Mouse (Mus musculus) hindbrain, embryonic 12.5 days (tissue): Measurements from ENCODE around the gene Sufu. TPM values are rescaled to one million over a fixed set of nuclear protein-coding genes. Genes with fewer than 3 reads are reported as not detected.
A peak's percentile ranks its signal among the peaks of the same experiment; 100 is the strongest.

Source experiments
- ATAC-seq: fragments of 200-750 bp; cut with Nextera tagmentation; 2 replicates; pipeline ENCODE4 v1.8.0; 2017; ENCODE audit warnings: moderate TSS enrichment; ENCODE audit not compliant: low FRiP score
- H3K27ac ChIP-seq: fragments of 300-500 bp; sonication (generic); 2 replicates; pipeline ENCODE4 v1.5.1; 2016; ENCODE audit warnings: mild to moderate bottlenecking
- H3K27me3 ChIP-seq: fragments of 300-500 bp; sonication (generic); 2 replicates; pipeline ENCODE4 v1.6.1; 2016; ENCODE audit warnings: mild to moderate bottlenecking
- H3K36me3 ChIP-seq: fragments of 300-500 bp; sonication (generic); 2 replicates; pipeline ENCODE4 v1.6.1; 2016; ENCODE audit warnings: mild to moderate bottlenecking
- H3K4me1 ChIP-seq: fragments of 300-500 bp; sonication (generic); 2 replicates; pipeline ENCODE4 v1.6.1; 2016
- H3K4me2 ChIP-seq: fragments of 300-500 bp; sonication (generic); replicated peaks from 2 replicates; pipeline ENCODE4 v1.6.1; 2016; ENCODE audit warnings: mild to moderate bottlenecking
- H3K4me3 ChIP-seq: fragments of 300-500 bp; sonication (generic); 2 replicates; pipeline ENCODE4 v1.5.1; 2016; ENCODE audit warnings: mild to moderate bottlenecking
- H3K9ac ChIP-seq: fragments of 300-500 bp; sonication (generic); 2 replicates; pipeline ENCODE4 v1.6.1; 2016; ENCODE audit warnings: mild to moderate bottlenecking, moderate library complexity
- H3K9me3 ChIP-seq: fragments of 300-500 bp; sonication (generic); replicated peaks from 2 replicates; pipeline ENCODE4 v1.6.1; 2016; ENCODE audit warnings: mild to moderate bottlenecking
- WGBS: fragments of 180-500 bp; shearing (Covaris S2); methylation state at CpG from one replicate; pipeline ENCODE4 v1.1.7; 2016; 5-methylcytosine and 5-hydroxymethylcytosine counted together
- polyA plus RNA-seq: library from polyadenylated mRNA; unstranded; fragments of >200 nt; fragmentation: Nextera tagmentation; extraction: Ambion mirVana; gene quantifications from 2 replicates; pipeline ENCODE4 v1.2.1, GENCODE M21; 2016

The Sufu gene
- polyA plus RNA-seq, 1 experiment from 2014 or later, result 39.3 TPM

GRCm38 (mm10) chr19:46478242-46478641 is 81.5 kb downstream of the Sufu start:
- WGBS, result 93% methylated on average over 4 of the region's 4 CpGs
- Histone ChIP-seq H3K4me3 (no peak overlapping the region), H3K9ac (no peak overlapping the region), H3K4me2 (no peak overlapping the region), H3K4me1 (peaks cover 48% of the 10 kb centered on the region), H3K36me3 (peaks cover 37% of the 10 kb centered on the region), H3K9me3 (0 out of 2 replicates have a peak, but pooled peaks cover 3% of the 10 kb centered on the region), H3K27ac (no peak overlapping the region; the same call in 1 of the 2 replicates), H3K27me3 (no peaks in the 10 kb centered on the region)
- ATAC-seq, result no peak

DNA sequence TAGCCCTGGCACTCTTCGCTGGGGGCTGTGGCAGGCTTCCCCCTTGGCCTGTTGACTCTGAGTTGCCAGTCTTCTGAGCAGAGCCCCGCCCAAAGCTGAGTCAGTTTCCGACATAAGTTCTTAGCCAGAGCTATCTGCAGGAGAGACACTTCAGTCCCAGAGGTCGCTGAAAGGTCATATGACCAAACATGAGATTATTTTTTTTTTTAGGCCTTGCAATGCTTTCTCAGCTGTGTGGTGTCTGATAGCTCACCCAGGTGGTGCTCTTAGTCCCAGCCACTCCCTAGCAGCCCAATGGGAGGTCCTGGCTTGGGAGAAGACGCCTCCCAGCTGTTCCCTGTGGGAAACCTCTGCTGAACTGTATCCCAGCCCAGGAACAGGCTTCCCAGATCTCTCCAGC is 82.1 kb downstream of the Sufu start:
- Histone ChIP-seq H3K36me3 (peaks cover 34% of the 10 kb centered on the region), H3K27me3 (no peaks in the 10 kb centered on the region), H3K4me3 (no peak overlapping the region), H3K4me2 (no peak overlapping the region), H3K9me3 (0 out of 2 replicates have a peak, but pooled peaks cover 3% of the 10 kb centered on the region), H3K4me1 (peaks cover 52% of the 10 kb centered on the region), H3K9ac (no peak overlapping the region), H3K27ac (peak overlapping the region; percentile 57; the same call in 1 of the 2 replicates)
- ATAC-seq, result no peak
- 62% methylated on average over 5 of the region's 5 CpGs for WGBS

GRCm38 (mm10) chr19:46479306-46480075 is 82.8 kb downstream of the Sufu start:
- H3K4me2 ChIP-seq, result no peak overlapping the region
- no peaks in the 10 kb centered on the region for H3K27me3 ChIP-seq
- peaks cover 32% of the 10 kb centered on the region for H3K36me3 ChIP-seq
- H3K9ac ChIP-seq, result no peak overlapping the region
- peaks cover 55% of the 10 kb centered on the region for H3K4me1 ChIP-seq
- peak overlapping the region; percentile 57; the same call in 1 of the 2 replicates for H3K27ac ChIP-seq
- no peak for ATAC-seq
- WGBS, result 68% methylated on average over 21 of the region's 21 CpGs
- no peak overlapping the region for H3K4me3 ChIP-seq
- 0 out of 2 replicates have a peak, but pooled peaks cover 3% of the 10 kb centered on the region for H3K9me3 ChIP-seq

GRCm38 (mm10) chr19:46480624-46481345 is 84.1 kb downstream of the Sufu start:
- Histone ChIP-seq H3K36me3 (peaks cover 29% of the 10 kb centered on the region), H3K27ac (peak overlapping the region; percentile 64), H3K9ac (no peak overlapping the region), H3K27me3 (no peaks in the 10 kb centered on the region), H3K4me1 (peaks cover 61% of the 10 kb centered on the region), H3K4me2 (no peak overlapping the region), H3K9me3 (0 out of 2 replicates have a peak, but pooled peaks cover 3% of the 10 kb centered on the region), H3K4me3 (no peak overlapping the region)
- WGBS, result 70% methylated on average over 10 of the region's 10 CpGs
- ATAC-seq, result no peak

- no peaks in the 10 kb centered on the region for H3K27me3 ChIP-seq
- peaks cover 60% of the 10 kb centered on the region for H3K4me1 ChIP-seq
- no peak overlapping the region for H3K9ac ChIP-seq
- H3K27ac ChIP-seq, result peak overlapping the region; percentile 64
- H3K9me3 ChIP-seq, result 0 out of 2 replicates have a peak, but pooled peaks cover 3% of the 10 kb centered on the region
- peaks cover 32% of the 10 kb centered on the region for H3K36me3 ChIP-seq
- peak overlapping the region; percentile 13; the same call in 1 of the 2 replicates for H3K4me2 ChIP-seq
- H3K4me3 ChIP-seq, result no peak overlapping the region
- ATAC-seq, result no peak
- WGBS, result 16% methylated on average over 3 of the region's 3 CpGs
Measured at GRCm38 (mm10) chr19:46481352-46481751, 84.7 kb downstream of the Sufu start.

- 0 out of 2 replicates have a peak, but pooled peaks cover 3% of the 10 kb centered on the region for H3K9me3 ChIP-seq
- H3K36me3 ChIP-seq, result peaks cover 35% of the 10 kb centered on the region
- H3K9ac ChIP-seq, result no peak overlapping the region
- no peak for ATAC-seq
- H3K4me1 ChIP-seq, result peaks cover 57% of the 10 kb centered on the region
- H3K4me2 ChIP-seq, result peak overlapping the region; percentile 13; the same call in 1 of the 2 replicates
- peak overlapping the region; percentile 64 for H3K27ac ChIP-seq
- WGBS, result 24% methylated on average over 4 of the region's 4 CpGs
- no peaks in the 10 kb centered on the region for H3K27me3 ChIP-seq
- no peak overlapping the region for H3K4me3 ChIP-seq
Measured at GRCm38 (mm10) chr19:46481756-46482155, 85.1 kb downstream of the Sufu start.

DNA sequence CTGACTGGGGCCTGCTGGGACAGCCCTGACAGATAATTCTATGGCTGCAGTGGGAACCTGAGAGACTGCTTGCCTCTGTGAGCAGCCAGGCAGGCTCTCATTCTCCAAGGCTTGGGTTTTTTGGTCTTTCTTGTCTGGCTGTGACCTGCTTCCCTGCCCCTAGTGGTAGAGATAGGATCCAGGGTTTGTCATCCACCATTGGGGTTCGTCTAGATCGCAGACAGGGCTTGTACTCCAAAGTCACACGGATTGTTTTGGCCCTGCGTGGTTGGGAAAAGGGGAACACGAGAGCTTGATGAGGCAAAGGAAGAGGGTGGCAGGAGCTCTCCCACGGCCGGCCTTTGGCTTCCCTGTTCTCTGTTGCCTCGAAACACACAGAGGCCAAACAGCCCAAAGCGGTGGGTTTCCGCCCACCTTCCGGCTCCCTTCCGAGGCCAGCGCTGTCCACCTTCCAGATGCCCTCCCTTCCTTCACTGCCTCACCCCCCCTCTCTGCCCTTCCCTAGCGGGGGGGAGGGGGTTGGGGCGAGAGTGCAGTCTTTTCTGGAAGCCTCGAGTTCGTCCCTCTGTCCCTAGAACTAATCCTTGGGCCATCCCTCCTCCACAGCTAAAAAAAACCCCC is 86.3 kb downstream of the Sufu start:
- 0 out of 2 replicates have a peak overlapping the region, but pooled peaks have one; percentile 19 for H3K27ac ChIP-seq
- H3K4me2 ChIP-seq, result no peak overlapping the region
- H3K4me1 ChIP-seq, result peaks cover 46% of the 10 kb centered on the region
- H3K36me3 ChIP-seq, result peaks cover 45% of the 10 kb centered on the region
- ATAC-seq, result no peak
- 0 out of 2 replicates have a peak, but pooled peaks cover 3% of the 10 kb centered on the region for H3K9me3 ChIP-seq
- no peaks in the 10 kb centered on the region for H3K27me3 ChIP-seq
- H3K4me3 ChIP-seq, result no peak overlapping the region
- WGBS, result 41% methylated on average over 17 of the region's 17 CpGs
- no peak overlapping the region for H3K9ac ChIP-seq

DNA sequence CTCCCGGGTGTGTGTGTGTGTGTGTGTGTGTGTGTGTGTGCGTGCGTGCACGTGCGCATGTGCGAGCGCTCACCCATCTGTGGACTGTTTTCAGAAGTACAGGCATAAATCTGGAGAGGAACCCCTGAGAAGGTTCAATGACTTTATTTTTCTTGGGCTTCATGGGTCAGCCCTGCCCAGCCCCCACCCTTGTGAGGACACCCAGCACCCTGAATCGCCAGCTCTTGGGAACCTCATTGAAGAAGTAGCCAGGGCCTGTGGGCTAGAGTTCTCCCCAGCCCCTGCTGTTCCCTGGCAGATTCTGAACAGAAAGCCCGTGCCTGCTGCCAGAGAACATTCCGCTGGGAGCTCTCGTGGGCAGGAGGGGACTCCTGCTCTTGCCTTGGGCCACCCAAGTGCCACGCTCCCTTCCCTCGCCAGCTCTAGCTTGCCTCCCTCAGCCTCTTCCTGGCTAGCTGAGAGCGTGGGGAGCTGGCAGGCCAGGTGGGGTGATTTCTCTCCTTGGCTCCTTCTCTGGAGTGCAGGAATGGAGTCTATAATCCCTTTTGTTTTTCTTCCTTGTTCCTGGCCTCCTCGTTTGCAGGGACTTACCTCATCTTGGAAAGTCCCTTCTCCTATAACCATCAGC is 87.1 kb downstream of the Sufu start:
- Histone ChIP-seq H3K36me3 (peaks cover 45% of the 10 kb centered on the region), H3K9me3 (0 out of 2 replicates have a peak, but pooled peaks cover 3% of the 10 kb centered on the region), H3K4me3 (no peak overlapping the region), H3K4me2 (no peak overlapping the region), H3K27ac (peak overlapping the region; percentile 48; the same call in 1 of the 2 replicates), H3K9ac (no peak overlapping the region), H3K4me1 (peaks cover 43% of the 10 kb centered on the region), H3K27me3 (no peaks in the 10 kb centered on the region)
- no peak for ATAC-seq
- WGBS, result 78% methylated on average over 15 of the region's 15 CpGs

DNA sequence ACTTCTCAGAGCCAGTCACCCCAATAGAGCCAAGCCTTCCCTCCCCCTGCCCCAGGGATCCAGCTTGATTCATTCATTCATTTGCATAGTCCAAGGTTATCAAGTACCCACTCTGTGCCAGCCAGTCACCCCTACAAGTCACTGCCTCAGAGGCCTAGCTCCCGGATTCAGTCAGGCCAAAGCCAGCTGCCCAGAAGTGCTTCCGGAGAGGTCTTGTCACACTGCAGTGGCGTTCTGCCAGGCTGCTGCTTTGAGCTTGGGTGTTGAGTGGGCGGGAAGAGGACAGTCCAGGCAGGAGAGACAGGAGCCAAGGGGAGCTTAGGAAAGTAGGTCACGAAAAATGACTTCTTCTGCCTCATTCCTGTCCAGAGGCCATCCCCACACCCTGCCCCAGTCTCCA is 87.8 kb downstream of the Sufu start:
- Histone ChIP-seq H3K4me2 (no peak overlapping the region), H3K4me3 (no peak overlapping the region), H3K4me1 (peaks cover 39% of the 10 kb centered on the region), H3K27ac (no peak overlapping the region), H3K9ac (no peak overlapping the region), H3K27me3 (no peaks in the 10 kb centered on the region), H3K9me3 (0 out of 2 replicates have a peak, but pooled peaks cover 3% of the 10 kb centered on the region), H3K36me3 (peaks cover 45% of the 10 kb centered on the region)
- 80% methylated on average over 5 of the region's 5 CpGs for WGBS
- no peak for ATAC-seq

DNA sequence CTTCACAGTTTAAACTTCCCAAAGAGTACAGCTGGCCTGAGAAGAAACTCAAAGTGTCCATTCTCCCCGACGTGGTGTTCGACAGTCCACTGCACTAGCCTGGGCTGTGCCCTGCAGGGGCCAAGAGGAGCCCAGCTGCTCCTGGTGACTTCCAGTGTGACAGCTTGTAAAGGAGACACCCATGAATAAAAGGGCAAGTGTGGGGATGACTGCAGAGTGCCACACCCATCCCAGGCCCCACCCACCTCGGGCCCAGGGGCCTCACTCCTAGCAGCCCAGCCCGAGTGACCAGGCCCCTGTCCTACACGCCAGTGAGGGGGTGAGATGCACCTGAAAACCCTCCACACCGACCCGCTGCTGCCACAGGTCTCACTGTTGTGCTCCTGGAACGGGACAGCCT is 89.2 kb downstream of the Sufu start:
- Histone ChIP-seq H3K9ac (no peak overlapping the region), H3K4me1 (peaks cover 39% of the 10 kb centered on the region), H3K4me2 (no peak overlapping the region), H3K27ac (no peak overlapping the region; the same call in 1 of the 2 replicates), H3K4me3 (no peak overlapping the region), H3K36me3 (peaks cover 37% of the 10 kb centered on the region), H3K27me3 (no peaks in the 10 kb centered on the region), H3K9me3 (no peaks in the 10 kb centered on the region)
- ATAC-seq, result no peak
- 77% methylated on average over 9 of the region's 9 CpGs for WGBS

DNA sequence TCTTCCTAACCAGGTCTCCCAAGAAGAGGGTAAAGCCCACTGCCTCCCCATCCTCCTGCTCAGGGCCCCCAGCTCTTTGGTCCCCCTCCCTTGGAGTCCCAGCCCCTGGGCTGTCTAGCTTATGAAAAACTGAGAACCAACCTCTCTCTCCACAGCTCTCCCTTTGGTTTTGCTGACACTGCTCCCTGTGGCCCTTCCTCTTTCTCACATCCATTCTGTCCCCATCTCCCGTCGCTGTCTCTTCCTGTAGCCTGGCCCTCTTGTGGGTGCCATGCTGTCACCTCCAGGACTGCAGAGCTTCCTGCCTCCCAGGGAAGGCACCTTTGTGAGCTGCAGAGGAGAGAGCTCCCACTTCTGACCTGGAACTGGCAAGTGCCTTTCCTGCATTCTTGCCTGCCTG is 90.0 kb downstream of the Sufu start:
- peaks cover 37% of the 10 kb centered on the region for H3K36me3 ChIP-seq
- no peaks in the 10 kb centered on the region for H3K9me3 ChIP-seq
- H3K27ac ChIP-seq, result no peak overlapping the region
- ATAC-seq, result no peak
- H3K4me1 ChIP-seq, result peaks cover 31% of the 10 kb centered on the region
- no peak overlapping the region for H3K4me2 ChIP-seq
- no peak overlapping the region for H3K9ac ChIP-seq
- no peak overlapping the region for H3K4me3 ChIP-seq
- WGBS, result 71% methylated on average over 2 of the region's 2 CpGs
- H3K27me3 ChIP-seq, result no peaks in the 10 kb centered on the region
